Mouse (Mus musculus): Measurements from ENCODE around the gene Crtc3.

DNA sequence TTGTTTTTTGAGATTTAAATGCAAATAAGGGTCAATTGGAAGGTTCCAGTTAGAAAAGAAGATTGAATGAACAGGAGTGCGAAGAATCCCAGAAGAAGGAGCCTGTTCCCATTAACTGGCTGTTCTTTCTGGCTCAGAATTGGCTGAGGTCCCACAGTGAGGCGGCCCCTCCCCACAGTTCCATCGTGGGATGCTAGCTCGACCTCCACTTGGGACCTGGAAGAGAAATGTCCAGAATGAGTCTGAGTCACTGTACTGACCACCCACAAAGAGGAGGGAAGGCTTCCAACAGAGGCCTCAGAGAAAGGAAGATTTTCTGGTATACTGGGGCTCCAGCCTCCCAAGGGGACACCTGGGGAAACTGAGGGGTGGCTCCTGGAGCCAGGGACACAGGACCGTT lies 130.1 kb downstream of the Crtc3 start:
- TF ChIP-seq BHLHE40 (IDR thresholded peaks at IDR 0.05; ENCODE audit: borderline replicate concordance, low read depth, low read length) (no peak), ZNF384 (IDR thresholded peaks at IDR 0.05; ENCODE audit: low read depth, low read length) (no peak), CTCF (IDR thresholded peaks at IDR 0.05 in 2 of 3, conservative IDR thresholded peaks at IDR 0.05 in 1 of 3; ENCODE audit: control insufficient read depth in 1 of 3, insufficient read depth in 1 of 3, low read depth in 2 of 3, low read length in 3 of 3, poor library complexity in 1 of 3, severe bottlenecking in 1 of 3) (no peak), KAT2A (conservative IDR thresholded peaks at IDR 0.05; ENCODE audit: low read depth, low read length) (no peak), EP300 (IDR thresholded peaks at IDR 0.05; ENCODE audit: low read depth in 1 of 2, low read length in 2 of 2) (no peak), NRF1 (IDR thresholded peaks at IDR 0.05; ENCODE audit: insufficient read depth, low read depth, low read length, poor library complexity, severe bottlenecking) (no peak)
